Mouse (Mus musculus) pancreas, adult 10 weeks (tissue): ENCODE results near the gene Mchr1. TPM values are rescaled to one million over a fixed set of nuclear protein-coding genes. Genes with fewer than 3 reads are reported as not detected.

ENCODE experiments used
- polyA plus RNA-seq: library from polyadenylated mRNA; stranded (reverse); fragments of 350-450 nt; fragmentation: Illumina TruSeq; extraction: RNeasy Lipid Tissue Mini Kit (QIAGEN cat#74804); gene quantifications from one replicate; pipeline ENCODE4 v1.2.3, GENCODE M21; 2015; ENCODE audit warnings: low read depth, low replicate concordance; ENCODE audit not compliant: insufficient read depth

Mchr1 gene
- polyA plus RNA-seq, result not detected

DNA sequence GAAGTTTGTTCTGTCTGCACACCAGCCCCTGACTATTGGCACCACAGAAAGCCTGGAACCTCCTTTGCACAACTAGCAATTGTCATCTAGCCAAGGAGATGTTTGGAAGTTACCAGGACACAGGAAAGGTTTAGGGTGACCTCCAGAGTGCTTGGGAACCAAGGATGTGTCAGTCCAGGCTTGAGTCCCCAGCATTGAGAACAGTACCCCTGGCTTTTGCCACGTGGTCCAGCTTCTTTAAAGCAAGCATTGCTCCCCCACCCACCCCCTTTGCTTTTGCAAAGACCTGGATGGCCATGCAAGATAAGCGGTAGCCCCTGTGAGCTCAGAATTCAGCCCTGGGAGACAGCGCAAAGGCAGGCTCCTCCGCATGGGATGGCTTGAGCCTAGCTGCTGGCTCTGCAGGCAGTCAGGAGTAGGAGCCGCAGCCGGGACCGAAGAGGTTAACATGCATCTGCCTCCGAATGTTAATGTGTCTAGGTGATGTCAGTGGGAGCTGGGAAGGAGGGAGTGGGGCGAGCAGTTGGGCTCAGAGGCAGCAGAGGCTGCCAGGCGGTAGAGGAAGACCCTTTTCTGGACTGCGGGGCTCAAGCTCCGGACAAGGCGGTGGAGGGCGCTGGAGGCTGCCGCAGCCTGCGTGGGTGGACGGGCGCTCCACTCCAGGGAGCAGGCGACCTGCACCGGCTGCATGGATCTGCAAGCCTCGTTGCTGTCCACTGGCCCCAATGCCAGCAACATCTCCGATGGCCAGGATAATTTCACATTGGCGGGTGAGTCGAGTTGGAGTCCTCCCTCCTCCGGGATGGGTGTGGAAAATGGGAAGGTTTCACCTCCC, at the start of gene Mchr1:
Gene Mchr1 (plus strand): TSS at position 414 of the 835 bp plus-strand sequence.

DNA sequence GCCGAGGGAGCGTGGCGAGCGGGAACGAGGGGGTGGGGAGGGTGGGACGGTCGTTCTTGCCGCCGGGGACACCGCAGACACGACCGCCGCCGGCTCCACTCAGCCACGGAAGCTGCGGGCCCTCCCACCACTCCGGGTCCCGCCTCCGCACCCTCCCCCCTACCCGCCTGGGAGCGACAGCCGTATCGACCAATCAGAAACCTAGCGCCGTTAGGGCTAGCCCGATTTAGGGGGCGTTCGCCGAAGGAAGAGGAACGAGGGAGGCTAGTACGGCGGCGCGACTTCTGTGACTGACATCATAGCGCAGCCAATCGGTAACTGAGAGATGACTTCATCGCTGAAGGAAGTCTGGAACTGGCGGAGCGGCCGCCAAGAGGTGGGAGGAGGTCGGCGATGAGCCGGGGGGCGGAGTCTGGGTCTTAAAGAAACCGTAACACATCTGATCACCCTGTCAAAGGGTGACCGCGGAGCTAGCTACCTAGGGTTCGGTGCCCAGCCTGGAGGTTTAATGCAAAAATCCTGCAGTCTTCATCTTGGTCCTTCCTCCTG, 44.6 kb upstream of the Mchr1 start, which contains the start of gene Mrtfa:
Gene Mrtfa (minus strand): TSS at position 128 of the 549 bp plus-strand sequence.

Other genes starting within 250 kb of the Mchr1 start
- 3.3 TPM for gene Mrtfa, start 44.7 kb upstream of the Mchr1 start, polyA plus RNA-seq
- 11.7 TPM for gene Slc25a17, start 125.3 kb downstream of the Mchr1 start, polyA plus RNA-seq
- 14.6 TPM for gene St13, start 164.6 kb downstream of the Mchr1 start, polyA plus RNA-seq
- gene Xpnpep3, start 164.6 kb downstream of the Mchr1 start, polyA plus RNA-seq, result 2.0 TPM
- gene Dnajb7, start 172.8 kb downstream of the Mchr1 start, polyA plus RNA-seq, result not detected
- gene Rbx1, start 230.8 kb downstream of the Mchr1 start, polyA plus RNA-seq, result 21.2 TPM